Mouse (Mus musculus) left cerebral cortex, postnatal 4 days (tissue): ENCODE data around the gene Rhebl1. TPM values are rescaled to one million over a fixed set of nuclear protein-coding genes. Genes with fewer than 3 reads are reported as not detected.

Experiments
- DNase-seq: peaks from one replicate; pipeline ENCODE4 v3.0.0-alpha.2; 2022
- intact Hi-C: fragments of 180-260 bp; cut with DNase I; formaldehyde crosslinking; loops from one replicate; pipeline ENCODE4 v1.15.1; 2025
- total RNA-seq, 2 experiments: library from RNA; stranded (reverse); gene quantifications; 2 replicates each; pipeline ENCODE4 v1.2.3; 2021

Rhebl1 gene
- total RNA-seq, 2 experiments from 2014 or later, result 18.3 to 18.4 TPM

- intact Hi-C loops, result loop anchor here (5.0 kb wide), 1 partner anchor 36 kb away; no protein-coding TSS in a partner anchor
- peak; percentile 97 for DNase-seq
These were observed 63.3 kb downstream of the Rhebl1 start, which contains the start of gene Prkag1 for GRCm38 (mm10) chr15:98830736-98831683. TSS of gene Prkag1 (minus strand) at chr15:98831521.

Other genes starting within 250 kb of the Rhebl1 start
- gene Ddx23, start 231.6 kb downstream of the Rhebl1 start, total RNA-seq, result 10 to 100 TPM; 62.5 to 68.6 TPM
- 10 to 100 TPM; 46.5 to 49.7 TPM for gene Rnd1, start 217.1 kb downstream of the Rhebl1 start, total RNA-seq
- gene Ccdc65, start 186.3 kb downstream of the Rhebl1 start, total RNA-seq, result 10 to 100 TPM in 1 of 2 experiments, 1 to 10 TPM in 1; 9.9 to 10.3 TPM
- gene Fkbp11, start 166.3 kb downstream of the Rhebl1 start, total RNA-seq, result 1 to 10 TPM; 2.7 to 3.5 TPM
- gene Arf3, start 131.3 kb downstream of the Rhebl1 start, total RNA-seq, result 100 to 1,000 TPM; 318 to 348 TPM
- under 1 TPM; 0.36 to 0.40 TPM for gene Wnt10b, start 116.4 kb downstream of the Rhebl1 start, total RNA-seq
- gene Wnt1, start 104.7 kb downstream of the Rhebl1 start, total RNA-seq, result not detected
- gene Ddn, start 85.0 kb downstream of the Rhebl1 start, total RNA-seq, result 100 to 1,000 TPM; 113 to 118 TPM
- 10 to 100 TPM; 35.0 to 38.1 TPM for gene Prkag1, start 63.0 kb downstream of the Rhebl1 start, total RNA-seq
- gene Kmt2d, start 23.3 kb downstream of the Rhebl1 start, total RNA-seq, result 10 to 100 TPM; 74.2 to 74.4 TPM
- gene Dhh, start 4.0 kb upstream of the Rhebl1 start, total RNA-seq, result under 1 TPM; 0.28 to 0.36 TPM
- gene Lmbr1l, start 23.7 kb upstream of the Rhebl1 start, total RNA-seq, result 10 to 100 TPM; 31.4 to 42.2 TPM
- gene Tuba1b, start 40.0 kb upstream of the Rhebl1 start, total RNA-seq, result 1,000 to 10,000 TPM; 1,107 to 1,135 TPM
- gene Gm49450, start 59.0 kb upstream of the Rhebl1 start, total RNA-seq, result not detected
- gene Tuba1a, start 59.2 kb upstream of the Rhebl1 start, total RNA-seq, result 1,000 to 10,000 TPM; 8,276 to 8,744 TPM
- 100 to 1,000 TPM; 548 to 589 TPM for gene Tuba1c, start 135.4 kb upstream of the Rhebl1 start, total RNA-seq
- 1 to 10 TPM; 4.0 to 5.2 TPM for gene Prph, start 160.6 kb upstream of the Rhebl1 start, total RNA-seq
- 1 to 10 TPM; 4.7 to 5.8 TPM for gene Troap, start 180.0 kb upstream of the Rhebl1 start, total RNA-seq
- not detected for gene C1ql4, start 193.3 kb upstream of the Rhebl1 start, total RNA-seq
- gene Dnajc22, start 198.6 kb upstream of the Rhebl1 start, total RNA-seq, result under 1 TPM in 1 of 2 experiments, not detected in 1; 0.30 TPM
- 10 to 100 TPM; 39.7 to 46.0 TPM for gene Spats2, start 231.4 kb upstream of the Rhebl1 start, total RNA-seq